Mouse (Mus musculus) heart, embryonic 13.5 days (tissue): ENCODE results near the gene Gm10037. TPM values are rescaled to one million over a fixed set of nuclear protein-coding genes. Genes with fewer than 3 reads are reported as not detected.

Experiments used
- ATAC-seq: fragments of 200-750 bp; cut with Nextera tagmentation; 2 replicates; pipeline ENCODE4 v1.8.0; 2017; ENCODE audit warnings: moderate TSS enrichment; ENCODE audit not compliant: insufficient number of reproducible peaks, low FRiP score, low TSS enrichment; ENCODE audit errors: extremely low read depth
- H3K27ac ChIP-seq: fragments of 300-500 bp; sonication (generic); replicated peaks from 2 replicates; pipeline ENCODE4 v1.5.1; 2015; ENCODE audit warnings: moderate library complexity, mild to moderate bottlenecking, inconsistent platforms
- H3K27me3 ChIP-seq: fragments of 300-500 bp; sonication (generic); replicated peaks from 2 replicates; pipeline ENCODE4 v1.6.1; 2015; ENCODE audit warnings: mild to moderate bottlenecking, inconsistent platforms
- H3K36me3 ChIP-seq: fragments of 300-500 bp; sonication (generic); 2 replicates; pipeline ENCODE4 v1.6.1; 2015; ENCODE audit warnings: mild to moderate bottlenecking, inconsistent platforms
- H3K4me1 ChIP-seq: fragments of 300-500 bp; sonication (generic); 2 replicates; pipeline ENCODE4 v1.6.1; 2015; ENCODE audit warnings: inconsistent platforms
- H3K4me2 ChIP-seq: fragments of 300-500 bp; sonication (generic); 2 replicates; pipeline ENCODE4 v1.6.1; 2015; ENCODE audit warnings: inconsistent platforms, mild to moderate bottlenecking, moderate library complexity
- H3K4me3 ChIP-seq: fragments of 300-500 bp; sonication (generic); 2 replicates; pipeline ENCODE4 v1.5.1; 2015; ENCODE audit warnings: moderate library complexity, mild to moderate bottlenecking, inconsistent platforms
- H3K9ac ChIP-seq: fragments of 300-500 bp; sonication (generic); 2 replicates; pipeline ENCODE4 v1.6.1; 2015; ENCODE audit warnings: inconsistent platforms, mild to moderate bottlenecking, moderate library complexity
- H3K9me3 ChIP-seq: fragments of 300-500 bp; sonication (generic); 2 replicates; pipeline ENCODE4 v1.6.1; 2016; ENCODE audit warnings: inconsistent platforms
- WGBS: fragments of 180-500 bp; shearing (Covaris S2); methylation state at CpG from one replicate; pipeline ENCODE4 v1.1.7; 2015; ENCODE audit warnings: mixed read lengths; 5-methylcytosine and 5-hydroxymethylcytosine counted together
- polyA plus RNA-seq: library from polyadenylated mRNA; unstranded; fragments of >200 nt; fragmentation: Nextera tagmentation; extraction: Ambion mirVana; gene quantifications from 2 replicates; pipeline ENCODE4 v1.2.1, GENCODE M21; 2015

The Gm10037 gene
- polyA plus RNA-seq, 1 experiment from 2014 or later = 1.7 TPM

DNA sequence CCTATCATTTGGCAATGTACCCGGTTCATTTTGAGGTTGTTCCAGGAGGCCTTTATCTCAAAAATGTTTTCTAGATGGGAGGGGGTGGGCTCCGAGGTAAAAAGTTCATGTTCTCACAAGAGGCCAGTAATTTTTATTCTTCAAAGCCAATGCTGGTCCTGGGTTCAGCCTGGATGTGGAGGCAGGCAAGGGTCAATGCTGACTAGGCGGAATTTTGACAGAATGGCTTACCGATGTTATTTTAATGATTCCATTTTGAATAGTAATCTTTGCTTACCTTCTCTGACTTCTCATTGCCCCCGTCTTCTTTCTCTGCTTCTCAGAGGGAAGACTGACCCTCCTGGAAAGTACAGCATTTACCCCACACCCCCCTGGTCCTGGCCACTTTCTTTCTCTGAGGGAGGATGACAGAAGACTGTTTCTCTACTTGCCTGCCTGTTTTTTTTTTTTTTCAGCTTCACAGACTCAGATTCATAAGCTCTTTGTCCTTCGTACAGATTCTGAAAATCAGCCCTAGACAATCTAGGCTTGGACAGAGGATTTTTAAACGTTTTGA is 45.9 kb downstream of the Gm10037 start:
- Histone ChIP-seq H3K27ac (peak overlapping the region; percentile 48), H3K4me2 (0 out of 2 replicates have a peak overlapping the region, but pooled peaks have one; percentile 5), H3K4me1 (no peaks in the 10 kb centered on the region), H3K27me3 (no peaks in the 10 kb centered on the region), H3K36me3 (no peaks in the 10 kb centered on the region), H3K9ac (no peak overlapping the region), H3K4me3 (no peak overlapping the region), H3K9me3 (no peaks in the 10 kb centered on the region)
- 39% methylated on average over 6 of the region's 7 CpGs for WGBS
- ATAC-seq = no peak

DNA sequence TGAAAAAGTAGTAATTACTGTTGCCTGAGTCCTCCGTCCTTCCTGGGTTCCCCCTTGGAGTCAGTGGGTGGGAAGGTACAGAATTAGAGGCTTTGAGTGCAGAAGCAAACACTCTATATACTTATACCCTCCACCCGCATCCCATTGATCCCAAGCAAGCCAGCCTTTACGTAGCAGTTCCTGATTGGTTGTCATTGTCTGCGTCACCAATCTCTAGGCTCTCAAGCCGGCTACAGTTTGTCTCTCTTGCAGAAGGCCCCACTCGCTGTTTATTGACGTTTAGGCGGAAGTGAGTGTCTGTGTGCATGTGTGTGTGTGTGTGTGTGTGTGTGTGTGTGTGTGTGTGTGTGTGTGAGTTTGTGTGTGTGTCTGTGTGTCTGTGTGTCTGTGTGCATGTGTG is 53.1 kb downstream of the Gm10037 start:
- no peak for ATAC-seq
- Histone ChIP-seq H3K9ac (no peak overlapping the region), H3K27ac (no peak overlapping the region), H3K9me3 (peaks cover 12% of the 10 kb centered on the region; the same call in 1 of the 2 replicates), H3K4me2 (no peak overlapping the region), H3K27me3 (no peaks in the 10 kb centered on the region), H3K4me1 (no peaks in the 10 kb centered on the region), H3K36me3 (no peaks in the 10 kb centered on the region), H3K4me3 (no peak overlapping the region)
- 83% methylated on average over 8 of the region's 8 CpGs for WGBS

Other genes with a start within 250 kb of the Gm10037 start
- 2.1 and 2.3 TPM in 2 replicates for gene Zfp729b, start 221.4 kb upstream of the Gm10037 start, polyA plus RNA-seq
- 0.29 TPM in 1 of 2 replicates, not detected in the other for gene Gm49345, start 193.3 kb upstream of the Gm10037 start, polyA plus RNA-seq
- 1.1 and 1.8 TPM in 2 replicates for gene Zfp729a, start 193.3 kb upstream of the Gm10037 start, polyA plus RNA-seq
- 6.7 and 7.8 TPM in 2 replicates for gene Zfp738, start 144.0 kb upstream of the Gm10037 start, polyA plus RNA-seq
- gene Zfp65, start 101.9 kb upstream of the Gm10037 start, polyA plus RNA-seq = 3.7 and 4.4 TPM in 2 replicates
- 2.4 and 3.2 TPM in 2 replicates for gene Zfp85, start 75.9 kb upstream of the Gm10037 start, polyA plus RNA-seq
- 1.2 and 1.9 TPM in 2 replicates for gene Zfp493, start 51.4 kb upstream of the Gm10037 start, polyA plus RNA-seq
- gene Zfp273, start 17.4 kb upstream of the Gm10037 start, polyA plus RNA-seq = 4.0 and 4.1 TPM in 2 replicates
- not detected in 2 replicates for gene BC048507, start 32.2 kb downstream of the Gm10037 start, polyA plus RNA-seq